Mouse (Mus musculus): ENCODE measurements at regions not wholly inside any gene's neighbourhood (a gene's known extent, or its start where the extent isn't known, plus 50 kb on each side); places are given as distances from the start of the nearest gene placed in this dataset.

- no peak for TF ChIP-seq CTCF (IDR thresholded peaks at IDR 0.05; ENCODE audit: low read depth)
- peak; percentile 44 for DNase-seq
- Histone ChIP-seq H3K4me3 (ENCODE audit: low read depth, low read length) (no peak overlapping the region), H3K4me2 (no peak overlapping the region), H3K9me3 (ENCODE audit: low read depth, low read length) (no peaks in the 10 kb centered on the region), H3K27ac (ENCODE audit: low read depth) (no peak overlapping the region), H3K36me3 (ENCODE audit: insufficient read depth) (no peaks in the 10 kb centered on the region), H3K4me1 (ENCODE audit: insufficient read depth) (peaks cover 6% of the 10 kb centered on the region), H3K9ac (no peak overlapping the region), H3K27me3 (ENCODE audit: insufficient read depth, low read length) (no peaks in the 10 kb centered on the region)
- ATAC-seq (ENCODE audit: insufficient read depth), result peak; percentile 84; the same call in 1 of the 2 replicates
- 36% methylated on average over 4 of the region's 4 CpGs for WGBS
These were observed 52.8 kb upstream of the Tnrc6a start for GRCm38 (mm10) chr7:123070861-123071260.

Measured in lung, embryonic 14.5 days (tissue).